Mouse (Mus musculus) stomach, postnatal 0 days (tissue): ENCODE data around the gene Tubgcp6.

Source experiments
- CTCF ChIP-seq: IDR thresholded peaks from 2 replicates; pipeline ENCODE4 v1.5.1; 2016; ENCODE audit warnings: antibody characterized with exemption, low read depth, mild to moderate bottlenecking, moderate library complexity
- EP300 ChIP-seq: optimal IDR thresholded peaks from 2 replicates; pipeline ENCODE3; 2016; ENCODE audit warnings: antibody characterized with exemption

GRCm38 (mm10) chr15:89149271-89150040, 26.5 kb upstream of the Tubgcp6 start, which contains the start of gene Mapk11:
- TF ChIP-seq EP300 (no peak), CTCF (no peak)
